Mouse (Mus musculus) 3134 (cell line): ENCODE results near the gene Tmem108.

Experiments
- DNase-seq: peaks from one replicate; pipeline ENCODE4 v3.0.0-alpha.2; 2011; ENCODE audit warnings: low spot score; ENCODE audit not compliant: insufficient read length; ENCODE audit errors: extremely low read depth

Tmem108 gene

DNA sequence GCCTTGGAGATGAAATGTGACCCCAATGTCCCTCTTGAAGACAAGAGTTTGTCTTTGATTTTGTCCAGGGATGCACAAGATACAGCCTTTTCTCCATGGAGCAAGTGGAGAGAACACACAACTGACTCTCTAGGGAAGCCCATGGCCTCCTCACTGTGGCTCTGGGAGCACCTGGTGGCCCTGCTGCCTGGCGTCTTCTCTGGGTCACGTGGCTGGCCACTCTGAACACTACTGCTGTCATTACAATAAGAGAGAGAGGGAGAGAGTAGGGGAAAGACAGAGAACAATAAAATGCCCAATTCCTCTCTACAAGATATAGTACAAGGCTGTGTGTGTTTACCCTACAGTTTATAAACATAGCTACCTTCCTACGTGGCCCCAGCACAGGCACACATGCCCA is 40.2 kb downstream of the Tmem108 start:
- DNase-seq = no peak

DNA sequence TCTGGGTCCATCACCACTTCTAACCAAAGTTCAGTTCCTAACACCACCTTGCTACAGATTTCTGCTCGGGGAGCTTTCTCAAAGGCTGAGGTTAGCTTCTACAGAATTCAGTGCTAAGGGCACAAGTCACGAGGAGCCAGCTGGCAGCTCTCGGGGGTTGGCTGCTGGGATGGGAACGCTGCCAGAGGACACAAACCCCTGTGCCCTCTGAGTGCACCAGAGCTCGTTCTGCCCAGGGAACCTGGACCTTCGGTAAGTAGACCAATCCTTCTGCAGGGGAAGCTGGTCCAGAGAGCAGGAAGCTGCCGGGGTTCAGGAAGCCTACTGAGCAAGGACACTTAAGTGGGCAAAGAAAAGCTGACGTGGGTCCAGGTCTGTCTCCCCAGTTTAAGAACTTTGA is 40.6 kb downstream of the Tmem108 start:
- no peak for DNase-seq

DNA sequence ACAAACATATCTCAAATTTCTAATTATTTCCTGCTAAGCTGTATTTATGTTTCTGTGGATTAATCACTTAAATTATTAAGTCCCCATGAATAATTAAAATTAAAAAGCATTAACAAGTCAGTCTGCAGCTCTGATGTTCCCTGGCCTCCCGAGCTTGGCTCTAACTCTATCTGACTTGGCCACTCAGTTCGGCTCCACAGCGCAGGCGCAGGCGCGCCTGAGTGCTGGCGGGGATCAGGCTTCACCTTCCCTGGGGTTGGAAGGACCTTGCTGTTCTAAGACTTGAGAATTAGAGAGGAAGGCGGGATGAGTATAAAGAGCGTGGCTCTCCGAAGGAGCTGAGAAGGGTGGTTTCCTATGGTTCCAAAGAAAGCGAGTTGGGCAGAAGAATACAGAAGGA is 41.6 kb downstream of the Tmem108 start:
- no peak for DNase-seq

DNA sequence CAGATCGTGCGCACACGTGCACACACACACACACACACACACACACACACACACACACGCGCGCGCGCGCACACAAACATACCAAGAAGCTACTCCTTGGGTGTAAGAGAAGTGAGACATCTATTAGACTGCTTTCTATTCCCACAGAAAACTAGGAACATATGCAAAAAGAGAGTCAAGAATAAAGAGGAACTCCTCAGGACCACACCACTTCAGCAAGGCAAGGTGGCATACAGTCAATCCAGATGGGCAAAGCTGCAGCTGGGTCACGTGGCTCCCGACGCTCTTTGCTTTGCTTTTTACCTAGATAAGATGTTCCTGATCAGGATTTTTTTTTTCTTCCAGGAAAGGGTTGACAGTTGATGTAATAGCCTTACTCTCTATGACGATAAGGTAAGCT is 45.6 kb downstream of the Tmem108 start:
- no peak for DNase-seq

DNA sequence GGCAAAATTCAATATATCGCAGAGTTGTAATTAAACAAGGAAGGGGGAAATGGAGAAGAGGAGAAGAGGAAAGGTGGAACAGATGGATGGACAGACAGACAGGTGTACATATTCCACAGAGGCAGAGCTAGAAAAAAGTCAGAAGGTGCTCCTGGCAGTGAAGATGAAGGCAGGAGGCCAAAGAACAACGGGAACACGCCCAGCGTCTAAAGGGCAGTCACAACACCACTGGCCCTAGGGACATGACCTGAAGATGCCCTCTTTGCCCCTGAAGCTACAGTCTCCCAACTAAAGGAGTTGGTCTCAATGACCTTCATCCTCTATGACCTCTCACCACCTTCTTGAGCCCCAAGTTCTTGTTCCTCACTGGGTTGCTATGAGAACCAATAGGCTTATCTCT is 46.3 kb downstream of the Tmem108 start:
- DNase-seq = no peak

DNA sequence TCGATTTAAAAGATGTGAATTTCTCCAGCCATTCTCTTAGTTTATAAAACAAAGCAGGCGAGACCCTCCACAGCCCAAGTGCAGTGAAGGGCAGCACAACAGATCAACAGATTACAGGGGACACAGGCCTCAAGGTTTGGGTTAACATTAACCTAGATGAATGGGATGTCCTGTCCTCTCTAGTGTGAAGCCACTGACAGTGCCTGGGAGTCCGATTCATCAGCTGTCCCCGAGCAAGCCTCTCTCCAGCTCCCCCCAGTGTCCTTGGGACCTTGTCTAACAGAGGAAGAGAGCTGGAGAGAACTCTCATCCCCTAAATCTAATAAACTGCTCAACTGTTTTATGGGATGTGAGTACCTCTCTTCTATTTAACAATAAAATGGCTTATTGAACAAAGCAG is 48.4 kb downstream of the Tmem108 start:
- DNase-seq = no peak

DNA sequence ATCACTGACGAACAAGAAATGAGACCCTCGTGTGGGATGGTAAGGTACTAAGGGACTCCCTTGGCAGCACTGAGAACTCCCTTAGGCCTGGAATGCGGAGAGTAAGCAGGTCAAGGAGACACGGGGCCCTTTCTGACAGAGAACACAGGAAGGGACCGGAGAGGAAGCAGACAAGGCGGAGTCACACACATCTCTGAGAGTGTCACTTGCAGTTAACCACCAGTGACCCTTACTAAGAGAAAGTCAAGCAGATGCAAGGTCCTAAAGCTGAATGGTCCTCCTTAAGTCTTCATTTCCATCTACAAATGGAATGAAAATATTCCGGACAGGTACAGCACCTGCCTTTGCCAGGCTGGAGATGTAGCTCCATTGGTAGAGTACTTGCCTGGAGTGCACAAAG is 48.9 kb downstream of the Tmem108 start:
- no peak for DNase-seq

DNA sequence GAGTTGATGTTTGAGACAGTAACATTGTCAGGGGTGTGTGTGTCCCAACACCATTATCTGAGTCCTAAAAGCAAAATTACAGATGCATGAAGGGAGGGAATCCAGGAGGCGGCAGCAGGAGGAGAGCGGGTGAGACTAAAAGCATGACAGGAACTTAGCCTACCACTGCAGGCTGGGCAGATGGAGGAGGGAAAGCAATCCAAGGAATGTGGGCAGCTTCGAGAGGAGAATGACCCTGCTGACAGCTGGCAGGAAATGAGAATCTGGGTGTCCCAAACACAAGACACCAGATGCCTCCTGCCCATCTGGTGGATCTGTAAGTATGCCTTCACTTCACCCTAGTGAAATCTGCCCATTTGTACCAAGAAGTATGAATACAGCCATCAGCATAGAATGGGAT is 51.9 kb downstream of the Tmem108 start:
- no peak for DNase-seq

DNA sequence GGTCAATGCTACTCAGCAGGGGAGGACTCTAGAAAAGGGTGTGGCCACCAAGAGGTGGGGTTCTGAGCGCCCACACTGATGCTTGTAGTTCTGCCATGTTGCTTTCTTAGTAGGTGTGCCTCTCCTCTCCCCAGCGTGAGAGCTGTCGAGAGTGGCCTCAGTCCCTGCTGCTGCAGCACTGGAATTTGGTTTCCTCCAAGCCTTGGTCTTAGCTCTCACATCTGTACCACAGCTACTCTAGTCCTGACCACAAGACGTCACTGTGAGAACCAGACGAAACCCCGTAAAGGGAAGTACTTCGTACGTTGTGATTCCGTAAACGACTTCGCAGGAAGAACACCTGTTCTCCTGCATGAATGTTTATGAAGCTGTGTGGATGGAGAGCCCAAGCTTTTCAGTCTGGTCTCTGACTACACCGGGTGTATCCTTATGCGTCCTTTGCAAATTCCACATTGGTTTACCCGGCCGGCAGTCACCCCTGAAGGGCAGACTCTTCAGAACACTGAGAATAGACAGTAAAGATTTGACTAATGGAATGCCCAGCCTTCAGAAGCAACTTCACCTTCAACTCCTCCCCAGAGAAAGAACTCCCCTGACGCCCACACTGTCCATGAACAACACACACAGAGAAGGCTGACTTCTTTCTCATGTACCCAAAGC is 53.0 kb downstream of the Tmem108 start:
- DNase-seq = no peak

DNA sequence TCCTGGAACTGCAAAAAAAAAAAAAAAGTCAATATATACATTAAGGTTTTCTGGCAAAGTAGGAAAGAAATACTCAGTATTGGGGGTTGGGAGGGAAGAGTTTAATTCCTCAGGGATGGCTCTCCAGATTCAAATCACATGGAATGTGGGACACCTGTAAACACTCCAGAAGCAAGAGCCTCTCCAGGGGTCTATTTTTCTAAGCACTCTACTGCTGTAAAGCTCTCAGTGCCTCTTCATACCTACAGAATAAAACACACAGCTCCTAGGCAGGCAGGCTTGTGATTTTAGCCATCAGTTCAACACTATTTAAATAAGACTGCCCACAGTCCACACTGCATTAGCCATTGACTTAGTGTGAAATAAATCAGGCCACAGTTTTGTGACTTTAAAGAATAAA is 53.8 kb downstream of the Tmem108 start:
- DNase-seq = no peak

DNA sequence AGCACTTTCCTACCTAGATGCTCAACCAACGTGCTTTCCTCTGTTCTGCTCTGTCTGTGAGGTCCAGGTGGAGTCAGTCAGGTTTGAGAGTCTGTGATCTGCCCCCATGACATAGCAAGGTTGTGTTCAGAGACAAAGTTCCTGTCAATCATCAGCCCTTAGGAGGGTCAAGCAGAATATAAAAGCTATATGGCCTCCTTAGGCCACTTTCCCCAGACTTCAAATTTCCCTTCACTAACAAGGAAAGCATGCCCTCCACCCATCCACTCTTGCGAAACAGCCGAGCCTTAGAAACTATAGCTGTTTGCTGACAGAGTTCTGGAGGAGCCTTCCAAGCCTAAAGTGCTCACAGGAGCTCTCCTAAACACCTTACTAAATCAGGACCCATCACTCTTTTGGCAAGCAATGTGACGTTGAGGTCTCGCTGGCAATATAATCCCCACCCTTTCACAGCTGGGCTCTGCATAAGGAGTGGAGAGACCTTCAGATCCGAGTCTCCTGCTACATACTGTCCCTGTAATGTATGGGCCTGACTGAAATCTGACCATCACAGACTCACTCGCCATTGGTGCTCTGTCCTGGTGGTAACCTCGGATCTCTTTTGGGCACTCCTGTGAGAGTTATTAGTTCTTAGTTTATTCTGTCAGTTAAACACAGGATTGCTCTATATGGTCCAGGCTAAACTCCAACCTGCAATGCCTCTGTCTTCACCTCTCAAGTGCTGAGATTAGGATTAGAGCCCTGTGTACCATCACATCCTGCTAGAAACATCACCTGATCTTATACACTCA is 54.4 kb downstream of the Tmem108 start:
- no peak for DNase-seq

DNA sequence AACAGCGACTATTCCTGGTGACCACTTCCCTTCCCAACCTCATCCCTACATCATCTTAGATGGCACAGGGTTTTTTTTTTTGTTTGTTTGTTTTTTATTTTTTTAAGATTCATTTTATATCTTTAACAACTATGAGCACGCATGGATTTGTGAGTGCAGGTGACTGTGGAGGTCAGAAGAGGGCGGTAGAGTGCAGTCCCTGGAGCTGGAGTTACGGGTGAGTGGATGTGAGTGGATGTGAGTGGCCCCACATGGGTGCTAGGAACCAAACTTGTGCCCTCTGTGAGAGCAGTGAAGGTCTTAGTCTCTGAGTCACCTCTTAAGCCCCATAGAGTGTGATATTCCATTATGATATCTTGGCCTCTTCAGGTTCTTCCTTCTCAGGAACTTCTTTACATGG is 55.9 kb downstream of the Tmem108 start:
- no peak for DNase-seq

DNA sequence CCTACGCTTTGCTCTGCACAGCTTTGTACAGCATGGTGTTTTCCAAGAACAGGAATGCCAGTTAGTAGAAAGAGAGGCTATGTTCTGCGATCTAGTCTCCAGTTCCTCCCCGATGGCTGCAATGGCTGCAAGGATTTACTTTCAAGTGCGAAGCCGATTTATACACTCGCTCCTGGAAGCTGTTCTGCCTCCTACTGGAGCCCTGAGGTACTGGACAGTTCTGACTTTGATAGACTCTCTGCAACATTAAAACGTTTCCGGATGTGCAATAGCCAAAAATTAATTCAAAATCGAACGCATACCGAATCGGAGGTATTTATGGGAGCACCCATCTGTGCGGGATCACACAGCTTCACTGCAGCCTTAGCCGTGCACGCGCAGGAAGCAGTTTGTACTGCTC is 58.6 kb downstream of the Tmem108 start:
- no peak for DNase-seq

DNA sequence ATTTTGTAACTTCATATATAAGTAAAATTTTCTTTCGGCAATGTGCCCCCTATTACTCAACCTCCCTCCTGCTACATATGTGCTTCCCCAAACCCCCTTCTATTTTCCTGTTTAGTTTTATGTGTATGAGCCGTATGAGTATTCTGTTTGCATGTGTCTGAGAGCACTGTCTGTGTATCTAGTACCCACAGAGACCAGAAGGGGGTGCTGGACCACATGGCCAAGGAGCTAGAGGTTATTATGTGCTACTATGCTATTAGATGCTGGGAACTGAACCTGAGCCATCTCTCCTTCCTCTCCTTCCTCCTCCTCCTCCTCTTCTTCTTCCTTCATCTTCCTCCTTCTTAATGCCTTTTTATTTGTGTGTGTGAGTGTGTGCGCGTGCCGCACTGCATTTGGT is 59.2 kb downstream of the Tmem108 start:
- no peak for DNase-seq

DNA sequence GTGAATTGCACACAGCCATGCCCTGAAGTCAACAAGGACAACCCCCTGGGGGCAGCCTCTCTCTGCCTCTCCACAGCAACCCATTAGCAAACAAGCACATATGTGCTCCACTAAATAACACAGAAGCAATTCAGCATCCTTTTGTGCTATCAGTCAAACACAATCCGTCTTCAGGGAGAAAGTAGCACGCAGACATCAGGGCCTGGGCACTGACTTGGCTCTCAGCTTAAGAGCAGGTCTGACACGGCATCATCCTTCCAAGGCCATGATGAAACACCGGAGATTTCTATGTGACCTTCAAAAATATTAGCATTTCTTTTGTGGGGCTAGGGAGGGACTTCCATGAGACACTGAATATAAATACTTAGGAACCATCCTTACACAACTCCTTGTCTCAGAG is 60.2 kb downstream of the Tmem108 start:
- DNase-seq = no peak

DNA sequence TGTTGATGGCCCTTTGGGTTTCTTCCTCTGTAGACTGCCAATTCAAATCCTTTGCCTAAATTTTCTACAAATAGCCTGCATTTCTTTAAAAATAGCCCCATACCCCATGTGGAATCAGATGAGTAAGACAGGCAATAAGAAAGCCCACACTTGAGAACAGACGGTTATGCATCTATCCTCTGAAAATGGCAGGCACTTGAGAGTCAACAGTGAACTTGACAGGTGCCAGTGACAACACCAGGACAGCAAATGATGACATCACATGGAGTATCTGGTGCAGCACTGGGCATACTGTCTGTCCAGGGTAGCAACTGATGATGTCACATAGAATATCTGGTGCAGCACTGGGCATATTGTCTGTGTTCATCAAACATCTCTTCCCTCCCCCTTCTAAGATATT is 61.4 kb downstream of the Tmem108 start:
- no peak for DNase-seq

DNA sequence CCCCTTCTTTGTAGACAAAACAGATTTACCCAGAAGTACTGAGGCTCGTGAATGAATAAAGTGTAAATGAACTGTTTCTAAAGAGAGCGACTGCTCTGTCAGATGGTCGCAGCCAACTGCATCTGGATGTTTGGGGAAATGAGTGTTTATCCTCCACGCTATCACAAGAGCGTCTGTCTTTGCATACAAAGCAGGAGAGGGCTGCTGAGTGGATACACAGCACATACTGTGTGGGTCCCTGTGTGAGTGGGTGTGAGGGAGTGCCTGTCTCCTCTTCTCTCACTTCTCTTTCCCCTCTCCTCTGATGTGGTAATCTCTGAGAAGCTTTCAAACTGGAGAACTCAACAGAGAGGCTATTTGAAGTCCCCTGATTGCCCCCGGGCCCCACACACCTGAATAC is 64.7 kb downstream of the Tmem108 start:
- no peak for DNase-seq

DNA sequence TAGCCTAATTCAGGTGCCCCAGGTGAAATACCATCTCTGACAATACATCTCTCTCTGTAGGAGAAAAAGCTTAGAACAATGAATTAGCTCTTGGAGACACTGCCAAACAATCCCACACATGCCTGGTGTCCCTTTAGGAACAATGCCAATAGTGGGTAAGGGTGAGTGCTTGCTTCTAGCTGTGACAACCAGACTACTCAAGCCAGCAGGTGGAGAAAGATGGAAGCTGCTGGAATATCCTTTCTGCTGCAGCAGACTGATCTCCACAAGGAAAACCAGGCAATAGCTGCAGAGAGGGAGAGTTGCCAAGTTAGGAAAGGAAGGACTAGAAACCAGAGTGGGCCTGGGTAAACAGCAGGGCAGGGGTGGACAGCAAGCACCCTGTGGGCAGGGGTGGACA is 67.8 kb downstream of the Tmem108 start:
- no peak for DNase-seq

DNA sequence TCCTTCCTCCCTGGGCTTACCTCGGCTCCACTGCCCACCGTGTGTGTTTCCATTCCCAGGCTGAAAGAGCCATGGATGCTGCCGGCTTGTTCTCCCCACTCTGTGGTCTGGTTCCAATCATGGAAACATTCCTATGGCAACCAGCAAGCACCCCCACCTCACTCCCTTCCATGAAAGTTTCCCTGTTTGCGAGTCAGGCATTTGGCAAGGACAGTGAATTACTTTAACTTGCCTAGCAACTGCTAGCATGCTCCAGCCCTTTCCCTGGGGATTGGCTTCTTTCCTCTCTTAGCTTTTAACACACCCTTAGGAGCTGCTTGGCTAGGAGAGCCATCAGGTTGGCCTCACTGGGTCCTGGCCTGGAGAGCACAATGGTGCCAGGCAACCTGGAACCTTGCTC is 68.9 kb downstream of the Tmem108 start:
- DNase-seq = no peak

DNA sequence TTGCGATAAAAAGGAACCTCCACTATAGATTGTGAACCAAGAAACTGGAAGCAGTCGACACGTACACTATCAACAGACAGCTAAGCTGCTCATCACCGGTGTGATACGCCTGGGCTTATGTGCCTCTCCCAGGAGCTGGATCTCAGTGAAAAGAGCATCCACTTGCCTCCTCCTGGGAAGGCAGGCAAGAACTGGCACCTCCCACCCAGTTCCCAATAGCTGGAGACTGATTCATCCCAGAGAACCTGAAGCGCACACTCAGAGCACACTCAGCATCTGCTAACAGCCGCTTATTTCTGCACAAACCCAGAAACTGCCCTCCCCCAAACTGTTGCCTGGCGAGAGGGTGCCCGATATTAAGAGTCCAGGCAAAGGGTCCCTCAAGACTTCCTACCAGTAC is 69.8 kb downstream of the Tmem108 start:
- DNase-seq = no peak

DNA sequence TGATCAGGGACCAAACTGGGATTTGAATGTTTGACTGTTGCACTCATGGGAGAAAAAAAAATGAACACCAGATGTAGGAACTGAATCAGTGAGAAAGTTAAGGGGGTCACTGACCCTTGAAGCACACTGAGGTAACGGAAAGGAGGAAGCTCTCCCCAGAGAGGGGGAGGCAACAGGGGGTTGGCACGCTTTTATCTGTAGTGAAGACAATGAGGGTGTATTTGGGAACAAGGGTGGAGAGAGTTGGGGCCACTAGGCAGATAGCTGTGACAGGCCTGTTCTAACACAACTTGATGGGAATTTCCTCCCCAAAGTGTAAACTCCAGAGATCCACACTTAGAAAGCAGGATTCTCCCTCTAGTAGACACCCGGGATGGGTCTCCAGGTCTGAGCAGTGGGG is 71.2 kb downstream of the Tmem108 start:
- DNase-seq = no peak

DNA sequence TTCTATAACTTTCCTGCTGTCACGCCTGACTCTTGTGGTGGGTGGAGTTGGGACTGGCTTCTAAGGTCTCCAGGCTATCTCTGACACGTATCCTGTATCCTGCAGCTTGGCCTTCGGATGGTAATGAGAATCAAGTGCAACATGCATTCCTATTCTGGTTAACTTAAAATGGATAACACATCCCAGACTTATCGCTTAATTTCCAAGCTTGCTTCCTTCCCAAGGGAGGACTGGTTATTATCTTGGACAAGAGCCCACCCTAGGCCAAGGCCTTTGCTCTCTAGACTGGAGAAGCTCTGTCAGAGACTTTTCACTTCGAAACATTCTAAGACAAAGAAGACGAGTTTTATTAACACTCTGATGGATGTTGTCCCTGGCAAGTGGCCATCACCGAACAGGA is 71.9 kb downstream of the Tmem108 start:
- no peak for DNase-seq

DNA sequence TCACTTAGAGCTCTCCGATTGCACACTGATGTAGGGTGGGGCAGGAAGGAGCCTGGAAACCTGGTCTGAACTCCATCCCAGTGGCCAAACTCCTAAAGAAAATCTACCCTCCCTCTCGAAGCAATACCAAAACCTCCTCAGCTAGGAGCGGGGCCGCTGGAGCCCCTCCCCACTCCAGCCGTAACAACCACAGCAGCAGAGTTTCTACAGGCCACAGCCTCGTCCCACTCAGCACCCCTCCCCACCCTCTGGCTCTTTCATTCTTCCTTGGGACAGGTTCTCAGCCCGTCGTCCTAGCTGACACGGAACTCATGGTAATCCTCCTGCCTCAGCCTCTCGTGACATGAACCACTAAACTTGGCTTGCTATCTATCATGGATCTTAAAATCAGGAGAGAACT is 72.6 kb downstream of the Tmem108 start:
- DNase-seq = no peak
